Mouse (Mus musculus) CD4-positive helper T cell, adult 2 months (primary cell): ENCODE measurements around the gene Actn3.

Source experiments
- DNase-seq: peaks from one replicate; pipeline ENCODE4 v3.0.0-alpha.2; 2012; ENCODE audit warnings: low read depth, missing footprints, low spot score

Gene Actn3

DNA sequence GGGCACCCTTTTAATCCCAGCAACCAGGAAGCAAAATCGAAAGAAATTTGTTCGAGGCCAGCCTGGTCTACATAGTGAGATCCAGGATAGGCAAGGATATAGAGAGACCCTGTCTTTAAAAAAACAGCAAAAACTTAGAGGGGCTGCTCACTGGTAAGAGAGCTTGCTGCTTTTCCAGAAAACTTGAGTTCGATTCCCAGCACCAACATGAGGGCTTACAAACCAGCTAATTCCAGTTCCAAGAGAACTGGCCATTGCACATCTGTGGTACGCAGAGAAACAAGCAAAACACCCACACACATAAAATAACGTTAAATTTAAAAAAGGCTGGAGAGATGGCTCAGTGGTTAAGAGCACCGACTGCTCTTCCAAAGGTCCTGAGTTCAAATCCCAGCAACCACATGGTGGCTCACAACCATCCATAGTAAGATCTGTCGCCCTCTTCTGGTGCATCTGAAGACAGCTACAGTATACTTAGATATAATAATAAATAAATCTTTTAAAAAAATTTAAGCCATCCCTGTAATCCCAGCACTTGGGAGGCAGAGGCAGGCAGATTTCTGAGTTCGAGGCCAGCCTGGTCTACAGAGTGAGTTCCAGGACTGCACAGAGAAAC is 65.3 kb downstream of the Actn3 start:
- DNase-seq: peak; percentile 27

DNA sequence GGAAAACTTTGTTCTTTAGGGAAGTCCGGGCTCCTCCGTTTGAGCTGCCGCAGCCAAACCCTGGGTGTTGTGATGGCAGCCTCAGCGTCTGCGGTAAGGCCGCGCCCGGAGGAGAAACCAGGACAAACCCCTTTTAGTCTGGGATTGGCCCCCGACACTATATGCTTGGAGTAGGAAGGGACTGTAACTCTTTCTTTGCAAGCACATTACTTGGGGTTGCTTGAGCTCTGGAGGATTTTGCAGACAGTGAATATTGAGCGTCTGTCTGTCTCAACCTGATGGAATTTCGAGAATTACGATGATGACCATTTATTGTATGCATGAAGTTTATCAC is 65.8 kb downstream of the Actn3 start:
- no peak for DNase-seq
